Mouse (Mus musculus) limb, embryonic 14.5 days (tissue): ENCODE measurements at regions not wholly inside any gene's neighbourhood (a gene's known extent, or its start where the extent isn't known, plus 50 kb on each side); places are given as distances from the start of the nearest gene placed in this dataset.
"Not testable (repeated sequence)": the region's sequence is repeated elsewhere in the genome, so short reads cannot be mapped to it uniquely, and the experiment has no call there.

ENCODE experiments used
- ATAC-seq: fragments of 200-750 bp; cut with Nextera tagmentation; 2 replicates; pipeline ENCODE4 v1.8.0; 2017; ENCODE audit warnings: low read depth, moderate number of reproducible peaks, moderate TSS enrichment; ENCODE audit not compliant: low FRiP score
- DNase-seq: peaks from one replicate; pipeline ENCODE4 v3.0.0-alpha.2; 2015; ENCODE audit warnings: low spot score
- H3K27ac ChIP-seq: fragments of 300-500 bp; sonication (generic); replicated peaks from 2 replicates; pipeline ENCODE4 v1.5.1; 2014; ENCODE audit warnings: low read depth, mild to moderate bottlenecking, low read length, moderate library complexity, mixed read lengths
- H3K27me3 ChIP-seq: fragments of 300-500 bp; sonication (generic); 2 replicates; pipeline ENCODE4 v1.6.1; 2014; ENCODE audit warnings: low read length, mixed read lengths; ENCODE audit not compliant: control insufficient read depth, insufficient read depth
- H3K36me3 ChIP-seq: fragments of 300-500 bp; sonication (generic); 2 replicates; pipeline ENCODE4 v1.6.1; 2014; ENCODE audit warnings: mild to moderate bottlenecking, low read length, moderate library complexity, mixed read lengths; ENCODE audit not compliant: control insufficient read depth, insufficient read depth
- H3K4me1 ChIP-seq: fragments of 300-500 bp; sonication (generic); 2 replicates; pipeline ENCODE4 v1.6.1; 2014; ENCODE audit warnings: antibody characterized with exemption, low read length, mixed read lengths; ENCODE audit not compliant: control insufficient read depth, insufficient read depth
- H3K4me2 ChIP-seq: fragments of 300-500 bp; sonication (generic); replicated peaks from 2 replicates; pipeline ENCODE4 v1.6.1; 2014; ENCODE audit warnings: low read depth, mild to moderate bottlenecking, low read length, moderate library complexity; ENCODE audit not compliant: severe bottlenecking
- H3K4me3 ChIP-seq: fragments of 300-500 bp; sonication (generic); replicated peaks from 2 replicates; pipeline ENCODE4 v1.5.1; 2014; ENCODE audit warnings: low read length
- H3K9ac ChIP-seq: fragments of 300-500 bp; sonication (generic); 2 replicates; pipeline ENCODE4 v1.6.1; 2014; ENCODE audit warnings: mild to moderate bottlenecking, low read depth, low read length, moderate library complexity; ENCODE audit not compliant: severe bottlenecking
- H3K9me3 ChIP-seq: fragments of 300-500 bp; sonication (generic); 2 replicates; pipeline ENCODE4 v1.6.1; 2016; ENCODE audit warnings: low read length; ENCODE audit not compliant: control insufficient read depth
- POLR2A ChIP-seq: fragments of 200-500 bp; IDR thresholded peaks from 2 replicates; pipeline ENCODE4 v1.8.0; 2012; ENCODE audit warnings: inconsistent platforms, mild to moderate bottlenecking, moderate library complexity, borderline replicate concordance; ENCODE audit not compliant: insufficient read depth, insufficient read length; ENCODE audit errors: extremely low read depth
- WGBS: fragments of 180-500 bp; shearing (Covaris S2); extraction: QIAGEN DNeasy Blood & Tissue Kit; methylation state at CpG from one replicate; pipeline ENCODE4 v1.1.7; 2014; 5-methylcytosine and 5-hydroxymethylcytosine counted together

- H3K9ac ChIP-seq, result no peak overlapping the region
- no peak overlapping the region for H3K4me2 ChIP-seq
- H3K27ac ChIP-seq, result no peak overlapping the region
- WGBS, result 60% methylated on average over 4 of the region's 4 CpGs
- H3K27me3 ChIP-seq, result no peaks in the 10 kb centered on the region
- DNase-seq (no peak), ATAC-seq (no peak)
- no peaks in the 10 kb centered on the region for H3K9me3 ChIP-seq
- no peak for TF ChIP-seq POLR2A
- no peaks in the 10 kb centered on the region for H3K36me3 ChIP-seq
- no peaks in the 10 kb centered on the region for H3K4me1 ChIP-seq
- no peak overlapping the region for H3K4me3 ChIP-seq
These were observed 129.6 kb upstream of the Pgr start for GRCm38 (mm10) chr9:8769996-8770395.

GRCm38 (mm10) chr9:8781336-8781735 is 118.3 kb upstream of the Pgr start:
- 40% methylated on average over 3 of the region's 3 CpGs for WGBS
- H3K27ac ChIP-seq, H3K4me3 ChIP-seq, H3K4me1 ChIP-seq, H3K27me3 ChIP-seq, DNase-seq, ATAC-seq, H3K4me2 ChIP-seq, H3K9ac ChIP-seq, H3K36me3 ChIP-seq, H3K9me3 ChIP-seq: not testable (repeated sequence)

DNA sequence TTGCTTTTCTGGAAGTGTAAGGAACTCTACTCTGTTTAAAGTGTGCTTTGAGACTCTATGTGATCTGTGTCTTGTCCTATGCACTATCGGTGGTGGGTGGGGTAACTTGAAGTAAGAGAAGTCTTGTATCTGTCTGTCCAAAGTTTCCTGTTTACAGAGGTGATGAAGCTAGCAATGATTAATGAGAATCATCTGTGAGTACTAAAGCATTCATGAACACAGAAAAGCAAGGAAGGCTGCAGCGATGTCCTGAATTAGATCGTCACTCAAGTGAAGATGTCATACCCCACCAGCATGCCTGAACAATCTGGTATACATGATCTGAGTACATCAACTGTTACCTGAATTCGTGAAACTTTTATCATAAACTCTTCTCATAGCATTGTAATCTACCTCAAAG is 85.4 kb upstream of the Pgr start:
- Histone ChIP-seq H3K4me3 (no peak overlapping the region), H3K4me2 (no peak overlapping the region), H3K27me3 (no peaks in the 10 kb centered on the region), H3K9me3 (no peaks in the 10 kb centered on the region), H3K4me1 (no peaks in the 10 kb centered on the region), H3K9ac (no peak overlapping the region), H3K27ac (no peak overlapping the region), H3K36me3 (no peaks in the 10 kb centered on the region)
- no peak for DNase-seq
- ATAC-seq, result no peak
- TF ChIP-seq POLR2A, result no peak
- WGBS, result 92% methylated on average over 4 of the region's 4 CpGs

DNA sequence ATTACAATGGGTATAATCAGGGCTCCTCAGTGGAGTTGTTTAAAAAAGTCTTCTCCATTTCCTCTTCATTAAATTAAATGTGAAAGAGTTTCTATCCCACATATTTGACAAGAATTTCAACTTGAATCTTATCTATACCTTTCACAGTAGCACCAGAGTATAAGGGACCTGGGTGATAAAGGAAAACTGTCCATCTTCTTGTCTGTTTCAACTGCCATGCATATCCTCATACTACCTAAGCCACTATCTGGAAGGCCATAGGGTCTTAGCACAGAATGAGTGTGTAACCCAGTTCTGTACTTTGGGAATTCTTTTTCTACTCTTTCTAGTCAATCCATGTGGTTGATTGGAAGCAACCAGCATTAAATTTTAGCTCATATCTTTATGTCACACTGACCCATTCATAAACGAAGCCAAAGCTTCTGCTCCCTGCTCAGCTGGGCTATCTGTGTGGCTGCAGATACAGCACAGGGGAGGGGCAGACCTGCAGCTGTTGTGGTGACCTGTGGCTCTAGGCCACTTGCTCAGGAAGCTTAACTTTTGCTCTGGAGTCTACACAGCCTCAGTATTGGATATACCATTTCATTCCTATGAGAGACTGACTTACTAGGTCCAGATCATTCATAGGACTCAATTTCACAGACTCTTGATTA is 75.8 kb upstream of the Pgr start:
- Histone ChIP-seq H3K9ac (no peak overlapping the region), H3K36me3 (no peaks in the 10 kb centered on the region), H3K4me3 (no peak overlapping the region), H3K4me1 (no peaks in the 10 kb centered on the region), H3K9me3 (no peaks in the 10 kb centered on the region), H3K27ac (no peak overlapping the region), H3K4me2 (no peak overlapping the region), H3K27me3 (no peaks in the 10 kb centered on the region)
- WGBS, result 48% methylated on average over 1 of the region's 1 CpGs
- no peak for TF ChIP-seq POLR2A
- no peak for ATAC-seq
- no peak for DNase-seq

- Histone ChIP-seq H3K4me1 (no peaks in the 10 kb centered on the region), H3K27ac (no peak overlapping the region), H3K9me3 (no peaks in the 10 kb centered on the region), H3K4me2 (no peak overlapping the region), H3K9ac (no peak overlapping the region), H3K4me3 (no peak overlapping the region), H3K27me3 (no peaks in the 10 kb centered on the region), H3K36me3 (no peaks in the 10 kb centered on the region)
- no peak for DNase-seq
- 84% methylated on average over 4 of the region's 4 CpGs for WGBS
- TF ChIP-seq POLR2A, result no peak
- ATAC-seq, result no peak
These were observed 67.5 kb upstream of the Pgr start for GRCm38 (mm10) chr9:8832150-8832549.

- Histone ChIP-seq H3K9ac (no peak overlapping the region), H3K9me3 (no peaks in the 10 kb centered on the region), H3K4me3 (no peak overlapping the region), H3K36me3 (no peaks in the 10 kb centered on the region), H3K4me1 (no peaks in the 10 kb centered on the region), H3K27ac (no peak overlapping the region), H3K4me2 (no peak overlapping the region), H3K27me3 (no peaks in the 10 kb centered on the region)
- WGBS, result 85% methylated on average over 1 of the region's 1 CpGs
- DNase-seq, result peak; percentile 22
- no peak for ATAC-seq
- TF ChIP-seq POLR2A, result no peak
These were observed 62.6 kb upstream of the Pgr start for GRCm38 (mm10) chr9:8837073-8837472.
